Mouse (Mus musculus) limb, embryonic 12.5 days (tissue): ENCODE measurements around the gene Gm9999. TPM values are rescaled to one million over a fixed set of nuclear protein-coding genes. Genes with fewer than 3 reads are reported as not detected.
A peak's percentile ranks its signal among the peaks of the same experiment; 100 is the strongest.
"Not testable (repeated sequence)": the region's sequence is repeated elsewhere in the genome, so short reads cannot be mapped to it uniquely, and the experiment has no call there.

Experiments
- ATAC-seq: fragments of 200-750 bp; cut with Nextera tagmentation; 2 replicates; pipeline ENCODE4 v1.8.0; 2017; ENCODE audit warnings: low read depth, moderate TSS enrichment; ENCODE audit not compliant: insufficient number of reproducible peaks, insufficient read depth, low FRiP score, low TSS enrichment
- H3K27ac ChIP-seq: fragments of 300-500 bp; sonication (generic); 2 replicates; pipeline ENCODE4 v1.5.1; 2016; ENCODE audit warnings: mild to moderate bottlenecking, moderate library complexity
- H3K27me3 ChIP-seq: fragments of 300-500 bp; sonication (generic); 2 replicates; pipeline ENCODE4 v1.6.1; 2016; ENCODE audit warnings: mild to moderate bottlenecking, moderate library complexity
- H3K36me3 ChIP-seq: fragments of 300-500 bp; sonication (generic); 2 replicates; pipeline ENCODE4 v1.6.1; 2016; ENCODE audit warnings: mild to moderate bottlenecking, moderate library complexity
- H3K4me1 ChIP-seq: fragments of 300-500 bp; sonication (generic); replicated peaks from 2 replicates; pipeline ENCODE4 v1.6.1; 2016
- H3K4me2 ChIP-seq: fragments of 300-500 bp; sonication (generic); 2 replicates; pipeline ENCODE4 v1.6.1; 2016; ENCODE audit warnings: mild to moderate bottlenecking, moderate library complexity
- H3K4me3 ChIP-seq: fragments of 300-500 bp; sonication (generic); replicated peaks from 2 replicates; pipeline ENCODE4 v1.5.1; 2016; ENCODE audit warnings: mild to moderate bottlenecking
- H3K9ac ChIP-seq: fragments of 300-500 bp; sonication (generic); replicated peaks from 2 replicates; pipeline ENCODE4 v1.6.1; 2016; ENCODE audit warnings: mild to moderate bottlenecking, moderate library complexity
- H3K9me3 ChIP-seq: fragments of 300-500 bp; sonication (generic); 2 replicates; pipeline ENCODE4 v1.6.1; 2016; ENCODE audit warnings: mild to moderate bottlenecking, moderate library complexity
- WGBS: fragments of 180-500 bp; shearing (Covaris S2); methylation state at CpG from one replicate; pipeline ENCODE4 v1.1.7; 2016; 5-methylcytosine and 5-hydroxymethylcytosine counted together
- polyA plus RNA-seq: library from polyadenylated mRNA; unstranded; fragments of >200 nt; fragmentation: Nextera tagmentation; extraction: Ambion mirVana; gene quantifications from 2 replicates; pipeline ENCODE4 v1.2.1, GENCODE M21; 2016

Gm9999 gene
- polyA plus RNA-seq, 1 experiment from 2014 or later = not detected

DNA sequence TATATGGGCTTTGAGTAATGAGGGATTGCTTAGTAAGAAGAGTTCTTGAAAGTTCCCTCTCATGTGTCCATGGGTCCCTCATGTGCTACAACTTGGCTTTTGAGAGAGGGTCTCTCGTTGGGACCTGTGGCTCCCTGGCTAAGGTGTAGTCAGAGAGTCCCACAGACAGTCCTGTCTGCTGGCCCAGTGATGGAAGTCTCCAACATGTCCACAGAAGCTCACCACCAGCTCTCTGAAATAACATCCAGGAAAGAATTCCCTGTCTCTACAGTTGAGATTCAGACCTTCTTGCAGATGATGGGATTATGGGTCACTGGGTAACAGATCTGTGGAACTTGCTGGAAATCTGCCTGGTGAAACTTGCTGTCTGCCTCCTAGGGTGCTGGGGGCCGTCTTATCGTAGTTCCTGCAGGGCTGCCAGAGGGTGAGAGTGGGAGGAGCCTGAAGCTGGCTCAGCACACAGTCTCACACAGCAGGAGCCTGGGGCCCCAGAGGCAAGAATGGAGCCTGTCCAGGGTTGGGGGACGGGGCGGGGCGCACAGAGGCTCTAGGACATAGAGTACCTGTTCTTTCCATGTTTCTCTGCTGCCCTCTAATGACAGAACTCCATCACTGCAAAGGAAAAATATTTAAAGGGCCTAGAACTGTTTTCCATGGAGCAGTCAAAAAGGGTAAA, 32.1 kb downstream of the Gm9999 start:
- peak; percentile 93 for ATAC-seq
- H3K27me3 ChIP-seq = peaks cover 2% of the 10 kb centered on the region; the same call in 1 of the 2 replicates
- no peaks in the 10 kb centered on the region for H3K9me3 ChIP-seq
- H3K9ac ChIP-seq = no peak overlapping the region
- peak overlapping the region; percentile 46 for H3K4me2 ChIP-seq
- 0 out of 2 replicates have a peak overlapping the region, but pooled peaks have one; percentile 2 for H3K27ac ChIP-seq
- WGBS = 17% methylated on average over 6 of the region's 6 CpGs
- no peaks in the 10 kb centered on the region for H3K36me3 ChIP-seq
- H3K4me1 ChIP-seq = peaks cover 5% of the 10 kb centered on the region
- H3K4me3 ChIP-seq = 0 out of 2 replicates have a peak overlapping the region, but pooled peaks have one; percentile 7

DNA sequence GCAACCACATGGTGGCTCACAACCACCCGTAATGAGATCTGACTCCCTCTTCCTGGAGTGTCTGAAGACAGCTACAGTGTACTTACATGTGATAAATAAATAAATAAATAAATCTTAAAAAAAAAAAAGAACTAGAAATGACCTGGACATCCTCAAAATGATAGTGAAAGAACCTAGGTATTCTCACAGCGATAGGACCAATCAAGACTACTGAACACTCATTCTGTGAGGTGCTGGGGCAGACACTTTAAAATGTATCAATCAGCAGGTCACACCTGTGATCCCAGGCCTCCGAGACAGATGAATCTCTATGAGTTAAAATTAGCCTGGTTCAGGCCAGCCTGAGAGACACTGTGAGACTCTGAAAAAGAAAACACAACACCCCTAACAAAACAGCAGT, 33.2 kb downstream of the Gm9999 start:
- peaks cover 8% of the 10 kb centered on the region; the same call in 1 of the 2 replicates for H3K27me3 ChIP-seq
- H3K9me3 ChIP-seq = no peaks in the 10 kb centered on the region
- ATAC-seq = no peak
- H3K9ac ChIP-seq = no peak overlapping the region
- H3K36me3 ChIP-seq = no peaks in the 10 kb centered on the region
- H3K4me2 ChIP-seq = no peak overlapping the region
- no peak overlapping the region for H3K27ac ChIP-seq
- H3K4me1 ChIP-seq = peaks cover 5% of the 10 kb centered on the region
- WGBS = 75% methylated on average over 3 of the region's 3 CpGs
- no peak overlapping the region for H3K4me3 ChIP-seq

DNA sequence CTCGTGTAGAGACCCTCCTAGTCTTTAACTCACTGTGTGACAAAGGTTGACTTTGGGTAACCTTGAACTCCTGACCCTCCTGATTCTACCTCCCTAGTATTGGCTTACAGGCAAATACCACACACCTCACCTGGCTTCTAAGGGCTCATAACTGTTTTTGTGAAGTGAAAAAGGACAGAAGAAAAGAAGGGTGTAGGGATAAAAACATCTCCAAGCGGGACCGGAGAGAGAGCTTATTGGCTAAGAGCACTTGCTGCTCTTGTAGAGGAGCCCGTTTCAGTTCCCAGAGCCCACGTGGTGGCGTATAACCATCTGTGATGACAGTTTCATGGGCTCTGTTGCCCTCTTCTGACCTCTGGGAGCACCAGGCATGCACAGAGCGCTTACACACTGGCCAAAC, 33.8 kb downstream of the Gm9999 start:
- no peak for ATAC-seq
- Histone ChIP-seq H3K27ac (no peak overlapping the region), H3K36me3 (no peaks in the 10 kb centered on the region), H3K4me3 (no peak overlapping the region), H3K27me3 (peaks cover 8% of the 10 kb centered on the region; the same call in 1 of the 2 replicates), H3K9ac (no peak overlapping the region), H3K9me3 (no peaks in the 10 kb centered on the region), H3K4me1 (peaks cover 5% of the 10 kb centered on the region), H3K4me2 (no peak overlapping the region)
- WGBS = 41% methylated on average over 7 of the region's 7 CpGs

DNA sequence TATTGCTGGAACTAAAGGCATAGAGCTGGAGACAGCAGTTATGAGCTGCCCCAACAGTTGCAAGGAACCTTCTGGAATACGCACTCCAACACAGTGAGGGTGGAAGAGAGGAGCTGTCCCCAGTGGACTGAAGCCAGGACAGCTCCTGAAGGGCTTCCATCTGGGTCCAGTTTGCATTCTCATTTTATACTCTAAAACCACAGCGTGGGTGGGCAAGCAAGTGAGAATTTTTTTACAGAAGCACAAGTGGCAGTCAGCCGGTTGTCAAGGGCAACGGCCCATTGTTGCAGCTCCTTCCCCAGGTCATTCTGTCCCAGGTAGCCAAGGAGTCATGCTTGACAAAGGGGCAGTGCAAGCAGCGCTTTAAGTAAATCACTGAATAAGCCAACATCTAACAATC, 36.3 kb downstream of the Gm9999 start:
- Histone ChIP-seq H3K27me3 (peaks cover 8% of the 10 kb centered on the region; the same call in 1 of the 2 replicates), H3K4me1 (peaks cover 5% of the 10 kb centered on the region), H3K4me3 (no peak overlapping the region), H3K36me3 (no peaks in the 10 kb centered on the region), H3K4me2 (no peak overlapping the region), H3K27ac (no peak overlapping the region), H3K9ac (no peak overlapping the region), H3K9me3 (no peaks in the 10 kb centered on the region)
- ATAC-seq = no peak
- WGBS = 70% methylated on average over 5 of the region's 5 CpGs

DNA sequence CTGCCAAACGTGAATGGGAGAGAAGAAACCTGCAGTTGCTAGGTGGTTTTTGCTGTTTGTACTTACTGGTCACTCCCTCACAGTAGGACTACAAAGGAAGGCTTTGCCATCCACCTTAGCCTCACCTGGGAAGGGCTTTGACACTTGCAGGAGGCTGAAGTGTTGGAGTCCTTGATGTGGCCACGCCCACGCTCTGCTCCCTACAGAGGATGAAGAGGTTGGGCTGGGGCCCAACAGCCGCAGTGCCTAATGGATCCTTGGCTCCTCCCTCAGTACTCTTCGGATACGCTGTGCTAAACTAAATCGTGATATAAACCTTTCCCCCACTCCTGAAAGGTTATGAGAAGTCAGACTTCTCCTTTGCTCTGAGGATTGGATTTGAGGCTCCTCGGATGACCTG, 37.6 kb downstream of the Gm9999 start:
- 6% methylated on average over 8 of the region's 8 CpGs for WGBS
- H3K4me1 ChIP-seq = no peaks in the 10 kb centered on the region
- H3K36me3 ChIP-seq = no peaks in the 10 kb centered on the region
- H3K4me2 ChIP-seq = no peak overlapping the region
- no peak for ATAC-seq
- no peak overlapping the region for H3K4me3 ChIP-seq
- no peak overlapping the region for H3K27ac ChIP-seq
- no peaks in the 10 kb centered on the region for H3K9me3 ChIP-seq
- no peak overlapping the region for H3K9ac ChIP-seq
- H3K27me3 ChIP-seq = peaks cover 8% of the 10 kb centered on the region; the same call in 1 of the 2 replicates

DNA sequence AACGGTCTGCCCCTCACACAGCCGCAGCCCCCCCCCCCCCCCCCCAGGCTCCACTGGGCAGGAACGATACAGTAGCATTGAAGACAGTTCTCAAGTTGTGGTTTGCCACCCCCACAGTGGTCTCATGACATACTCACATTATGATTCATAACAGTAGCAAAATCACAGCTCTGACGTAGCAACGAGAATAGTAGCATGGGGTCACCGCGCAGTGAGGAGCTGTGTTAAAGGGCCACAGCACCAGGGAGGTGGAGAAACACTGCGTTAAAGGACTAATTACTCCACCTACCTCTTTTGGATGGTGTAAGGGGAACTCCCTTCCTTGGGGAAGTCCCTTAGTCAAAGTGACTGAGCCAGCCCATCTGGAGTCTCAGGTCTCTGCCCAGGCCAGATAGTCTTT, 39.1 kb downstream of the Gm9999 start:
- no peak for ATAC-seq
- Histone ChIP-seq H3K27ac (no peak overlapping the region), H3K4me3 (no peak overlapping the region), H3K4me2 (no peak overlapping the region), H3K9ac (no peak overlapping the region), H3K4me1 (no peaks in the 10 kb centered on the region), H3K27me3 (peaks cover 8% of the 10 kb centered on the region; the same call in 1 of the 2 replicates), H3K9me3 (no peaks in the 10 kb centered on the region), H3K36me3 (no peaks in the 10 kb centered on the region)
- WGBS = 57% methylated on average over 8 of the region's 8 CpGs

DNA sequence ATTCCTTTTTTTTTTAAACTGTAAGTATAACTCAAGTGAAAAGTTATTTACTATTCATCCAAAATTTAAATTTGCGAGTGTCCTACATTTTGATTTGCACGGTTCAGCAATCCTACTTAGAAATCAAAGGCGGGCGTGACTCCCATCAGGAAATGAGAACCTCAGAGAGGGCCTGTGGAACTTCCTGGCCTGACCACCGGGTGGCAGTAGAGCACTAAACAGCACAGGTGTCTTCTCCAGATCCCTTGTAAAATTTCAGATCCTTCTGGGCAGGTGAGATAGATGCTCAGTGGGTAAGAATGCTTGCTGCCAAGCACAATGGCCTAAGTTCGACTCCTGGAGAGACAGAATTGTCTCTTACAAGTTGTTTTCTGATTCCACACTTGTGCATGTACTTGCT, 40.1 kb downstream of the Gm9999 start:
- H3K9ac ChIP-seq = no peak overlapping the region
- no peaks in the 10 kb centered on the region for H3K36me3 ChIP-seq
- no peak overlapping the region for H3K4me2 ChIP-seq
- H3K4me3 ChIP-seq = no peak overlapping the region
- H3K27me3 ChIP-seq = peaks cover 8% of the 10 kb centered on the region; the same call in 1 of the 2 replicates
- 24% methylated on average over 6 of the region's 6 CpGs for WGBS
- ATAC-seq = no peak
- no peak overlapping the region for H3K27ac ChIP-seq
- H3K4me1 ChIP-seq = no peaks in the 10 kb centered on the region
- no peaks in the 10 kb centered on the region for H3K9me3 ChIP-seq

DNA sequence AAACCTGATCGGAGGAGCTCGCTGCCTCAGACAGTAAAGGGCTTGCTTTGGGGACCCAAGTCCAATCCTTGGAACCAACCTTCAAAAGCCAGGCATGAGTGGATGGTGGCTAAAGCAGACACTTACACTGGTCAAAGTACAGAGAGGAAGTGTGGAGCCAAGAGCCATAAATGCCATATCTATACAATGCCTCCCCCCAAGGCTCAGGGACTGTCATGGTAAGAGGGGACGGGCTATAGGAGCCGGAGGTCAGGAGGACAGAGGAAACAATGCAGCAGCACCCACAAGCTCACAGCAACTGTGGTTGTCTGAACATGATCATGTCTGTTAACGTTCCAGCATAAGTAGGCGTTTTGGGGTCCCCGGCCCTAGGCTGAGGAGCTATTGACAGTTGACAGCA, 41.1 kb downstream of the Gm9999 start:
- no peak overlapping the region for H3K9ac ChIP-seq
- WGBS = 90% methylated on average over 7 of the region's 7 CpGs
- H3K4me3 ChIP-seq = no peak overlapping the region
- no peak overlapping the region for H3K4me2 ChIP-seq
- no peak overlapping the region for H3K27ac ChIP-seq
- no peaks in the 10 kb centered on the region for H3K4me1 ChIP-seq
- peaks cover 8% of the 10 kb centered on the region; the same call in 1 of the 2 replicates for H3K27me3 ChIP-seq
- H3K36me3 ChIP-seq = no peaks in the 10 kb centered on the region
- no peak for ATAC-seq
- H3K9me3 ChIP-seq = no peaks in the 10 kb centered on the region

DNA sequence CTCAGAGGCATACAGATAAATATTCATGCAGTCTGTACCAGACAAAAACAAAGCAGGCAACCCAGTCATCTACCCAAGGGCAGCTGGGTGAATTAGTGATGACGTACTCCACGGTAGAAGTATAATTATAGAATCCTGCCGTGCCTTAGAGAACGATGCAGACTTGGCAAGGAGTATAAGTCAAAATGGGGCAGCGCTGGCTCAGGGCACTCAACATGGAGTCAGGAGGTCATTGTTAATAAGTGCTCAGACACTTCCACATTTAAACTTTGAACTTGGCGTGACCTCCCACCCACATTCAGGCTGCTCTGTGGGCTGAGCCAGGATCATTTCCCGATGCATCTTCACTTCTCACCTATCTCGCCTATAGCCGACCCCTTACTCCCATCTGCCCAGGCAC, 42.0 kb downstream of the Gm9999 start:
- Histone ChIP-seq H3K4me1 (no peaks in the 10 kb centered on the region), H3K27ac (no peak overlapping the region), H3K36me3 (no peaks in the 10 kb centered on the region), H3K9me3 (no peaks in the 10 kb centered on the region), H3K4me3 (no peak overlapping the region), H3K4me2 (no peak overlapping the region), H3K9ac (no peak overlapping the region), H3K27me3 (peaks cover 7% of the 10 kb centered on the region; the same call in 1 of the 2 replicates)
- 76% methylated on average over 9 of the region's 9 CpGs for WGBS
- ATAC-seq = no peak

DNA sequence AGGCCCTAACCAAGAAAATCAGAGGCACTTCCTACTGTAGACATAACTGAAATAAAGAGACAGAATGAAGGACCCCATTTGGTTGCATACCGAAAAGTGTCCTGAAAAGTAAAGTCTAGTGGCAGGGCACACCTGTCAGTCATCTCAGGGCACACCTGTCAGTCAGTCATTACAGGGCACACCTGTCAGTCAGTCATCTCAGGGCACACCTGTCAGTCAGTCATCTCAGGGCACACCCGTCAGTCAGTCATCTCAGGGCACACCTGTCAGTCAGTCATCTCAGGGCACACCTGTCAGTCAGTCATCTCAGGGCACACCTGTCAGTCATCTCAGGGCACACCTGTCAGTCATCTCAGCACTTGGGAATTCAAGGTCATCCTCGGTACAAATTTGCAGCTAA, 43.5 kb downstream of the Gm9999 start:
- not testable (repeated sequence) for H3K36me3 ChIP-seq, H3K4me3 ChIP-seq, H3K27ac ChIP-seq, H3K27me3 ChIP-seq, H3K4me1 ChIP-seq, H3K9me3 ChIP-seq, ATAC-seq, H3K9ac ChIP-seq, H3K4me2 ChIP-seq
- 73% methylated on average over 3 of the region's 3 CpGs for WGBS

DNA sequence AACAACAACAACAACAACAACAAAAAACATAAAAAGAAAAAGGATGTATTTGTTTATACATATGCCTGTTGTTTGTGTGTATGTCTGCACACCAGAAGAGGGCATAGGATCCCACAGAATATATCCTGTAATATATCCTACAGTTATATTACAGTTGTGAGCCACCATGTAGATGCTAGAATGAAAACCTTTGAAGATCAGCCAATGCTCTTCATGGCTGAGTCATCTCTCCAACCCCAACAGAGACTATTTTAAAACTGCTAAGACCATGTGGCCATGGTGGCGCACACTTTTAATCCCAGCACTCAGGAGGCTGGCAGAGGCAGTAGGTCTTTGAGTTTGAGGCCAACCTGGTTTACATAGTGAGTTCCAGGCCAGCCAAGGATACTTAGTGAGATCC, 44.1 kb downstream of the Gm9999 start:
- Histone ChIP-seq H3K4me2 (no peak overlapping the region), H3K9me3 (no peaks in the 10 kb centered on the region), H3K4me3 (no peak overlapping the region), H3K4me1 (no peaks in the 10 kb centered on the region), H3K9ac (no peak overlapping the region), H3K27ac (no peak overlapping the region), H3K36me3 (no peaks in the 10 kb centered on the region), H3K27me3 (no peaks in the 10 kb centered on the region)
- WGBS = 90% methylated on average over 1 of the region's 1 CpGs
- ATAC-seq = no peak
